Mouse (Mus musculus): ENCODE data around the gene Camsap2.

Camsap2 gene

DNA sequence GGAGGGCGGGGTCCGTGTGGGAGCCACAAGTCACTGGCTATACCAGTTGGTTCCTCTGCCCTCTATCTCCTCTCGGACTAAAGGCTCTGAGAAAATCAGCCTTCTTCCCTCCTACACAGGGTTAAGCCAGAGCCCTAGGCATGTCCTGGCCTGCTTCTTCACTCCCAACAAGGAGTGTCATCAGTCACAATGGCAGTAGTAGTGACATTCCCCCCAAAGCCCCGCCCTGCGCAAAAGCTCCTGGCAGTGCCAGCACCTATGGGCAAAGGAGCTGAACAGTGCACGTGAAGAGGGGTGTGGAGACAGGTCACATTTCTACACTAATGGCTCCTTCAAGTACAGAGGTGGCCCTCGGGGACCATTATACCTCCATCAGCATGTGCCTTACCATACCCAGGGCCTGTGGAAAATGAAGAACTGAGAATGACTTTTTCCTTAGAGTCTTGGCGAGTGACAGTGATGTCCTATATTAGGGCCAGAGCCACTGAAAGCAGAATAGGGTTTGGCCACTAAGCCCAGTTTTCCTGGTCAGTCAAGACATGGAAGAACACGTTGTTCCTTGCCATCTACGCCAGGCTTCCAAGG, 122.1 kb downstream of the Camsap2 start:
- no peak for DNase-seq (ENCODE audit: low spot score in 2 of 2)

DNA sequence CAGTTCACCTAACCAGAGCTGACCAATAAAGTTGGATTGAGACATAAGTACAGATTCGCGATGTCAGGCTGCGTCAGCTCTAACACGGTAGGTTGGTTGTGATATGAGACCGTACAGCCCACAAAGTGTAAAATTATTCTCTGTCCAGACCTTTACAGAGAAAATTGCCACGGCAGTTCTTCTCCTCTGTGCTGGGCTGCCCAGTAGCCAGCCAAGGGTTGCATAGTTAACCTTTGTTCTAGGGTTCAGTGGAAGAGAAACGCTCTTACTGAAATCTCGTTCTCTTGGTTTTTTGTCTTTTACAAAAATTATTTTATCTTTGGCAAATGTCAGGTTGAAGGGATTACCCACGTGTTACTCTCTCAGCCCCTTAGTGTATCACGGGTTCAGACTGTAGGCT, 123.5 kb downstream of the Camsap2 start:
- no peak for DNase-seq (ENCODE audit: low spot score in 2 of 2)

DNA sequence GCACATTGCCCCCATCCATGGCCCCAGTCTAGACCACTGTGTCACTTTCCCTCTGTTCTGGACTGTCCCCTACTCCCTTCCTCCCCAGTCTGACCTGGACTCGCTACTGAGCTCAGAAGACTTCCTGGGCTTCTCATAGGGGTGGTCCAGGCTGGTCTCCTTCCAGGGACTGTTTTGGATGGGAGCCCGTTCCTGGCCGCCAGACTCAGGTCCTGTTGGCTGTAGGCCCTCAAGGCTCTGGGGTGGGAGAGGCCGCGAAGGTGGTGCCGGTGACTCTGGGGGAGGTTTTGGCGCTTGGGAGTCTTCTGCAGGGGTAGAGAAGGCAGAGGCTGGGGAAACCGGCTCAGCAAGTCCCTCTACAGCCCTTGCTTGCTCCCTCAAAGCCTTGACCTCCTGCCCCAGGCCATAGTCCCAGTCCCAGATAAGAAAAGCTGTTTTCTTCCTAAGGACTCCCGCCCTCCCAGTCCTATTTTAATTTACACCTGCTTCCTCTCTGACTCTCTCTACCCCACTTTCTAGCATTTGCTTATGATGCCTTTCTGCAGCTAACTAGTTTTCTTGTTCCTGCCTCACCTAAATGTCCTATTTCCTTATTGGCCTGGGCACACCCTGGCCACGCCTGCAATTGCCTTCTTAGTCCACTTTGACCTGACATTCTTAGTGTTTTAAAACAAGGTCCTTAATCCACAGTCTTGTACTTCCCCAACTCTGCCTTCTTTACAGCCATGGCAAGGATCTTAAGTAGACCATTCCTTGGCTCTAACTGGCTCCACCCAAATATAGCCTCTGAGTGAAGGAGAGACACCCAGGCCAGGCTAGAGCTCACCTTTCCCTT, 125.7 kb downstream of the Camsap2 start:
- DNase-seq (ENCODE audit: low spot score in 2 of 2), result no peak
